Mouse (Mus musculus): ENCODE data around the gene Tmem150c.

- no peak for TF ChIP-seq CTCF (IDR thresholded peaks at IDR 0.05; ENCODE audit: low read depth, low read length)
- TF ChIP-seq POLR2A (IDR thresholded peaks at IDR 0.05; ENCODE audit: insufficient read depth, low read length), result no peak
- TF ChIP-seq EP300 (IDR thresholded peaks at IDR 0.05; ENCODE audit: insufficient read depth, low read depth, low read length), result no peak
Observed at GRCm38 (mm10) chr5:100069526-100069925, 90.1 kb downstream of the Tmem150c start.

Data from ES-Bruce4 (cell line).